Mouse (Mus musculus): ENCODE results near the gene Sephs2.
"Not testable (repeated sequence)": the region's sequence is repeated elsewhere in the genome, so short reads cannot be mapped to it uniquely, and the experiment has no call there.

Gene Sephs2

DNA sequence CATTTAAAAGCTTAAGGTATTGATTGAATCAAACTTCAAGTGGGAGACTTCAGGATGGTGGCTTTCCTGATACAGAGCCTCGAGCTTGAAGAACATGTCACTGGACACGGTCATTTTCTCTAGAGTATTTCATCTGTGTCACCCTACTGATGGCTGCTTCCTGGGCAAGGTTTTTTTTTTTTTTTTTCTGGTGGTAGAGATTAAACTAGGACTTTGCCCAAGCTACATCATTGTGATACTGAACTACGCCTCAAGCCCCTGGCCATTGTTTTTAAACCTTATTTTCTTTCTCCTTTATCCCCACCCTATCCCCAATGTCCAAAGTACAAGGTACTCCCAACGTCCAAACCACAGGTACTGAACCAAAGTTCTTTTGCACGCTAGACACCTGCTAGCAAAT lies 3.2 kb downstream of the Sephs2 start:
- no peak for DNase-seq (ENCODE audit: low spot score)

- DNase-seq (ENCODE audit: low spot score) = no peak
Observed at GRCm38 (mm10) chr7:127270256-127270655, 3.6 kb downstream of the Sephs2 start.

GRCm38 (mm10) chr7:127263526-127263925 lies 10.3 kb downstream of the Sephs2 start:
- no peak for DNase-seq (ENCODE audit: low spot score)

DNA sequence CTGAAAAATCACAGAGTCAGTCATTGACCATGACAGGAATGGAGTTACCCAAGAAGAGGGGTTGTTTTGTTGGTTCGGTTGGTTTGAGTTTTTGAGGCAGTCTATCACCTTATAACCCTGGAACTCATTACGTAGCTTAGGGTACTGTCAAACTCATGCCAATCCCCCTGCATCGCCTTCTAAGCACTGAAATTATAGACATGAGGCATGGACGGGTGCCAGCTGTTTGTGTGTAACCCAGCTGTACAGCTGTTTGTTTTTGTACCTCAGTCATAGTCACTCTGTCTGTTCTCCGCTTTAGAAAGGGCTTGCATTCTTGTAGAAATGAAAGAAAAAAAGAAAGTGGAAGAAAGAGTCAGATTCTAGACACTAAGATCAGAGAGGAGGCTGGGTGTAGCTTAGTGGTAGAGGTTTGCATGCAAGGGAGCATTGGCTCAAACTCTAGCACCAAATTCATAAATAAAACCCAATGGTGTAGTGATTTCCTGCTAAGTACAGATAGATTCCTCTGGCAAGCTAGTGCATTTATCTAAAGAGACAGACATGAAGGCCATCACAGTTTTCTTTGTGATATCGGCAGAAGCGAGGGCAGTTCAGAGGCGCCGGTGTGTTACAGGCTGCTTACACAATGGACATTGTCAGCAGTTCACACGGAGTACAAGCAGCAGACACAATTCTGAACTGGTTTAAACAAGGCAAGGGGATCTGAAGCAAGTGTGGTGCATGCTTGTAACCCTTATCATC lies 11.5 kb downstream of the Sephs2 start:
- DNase-seq (ENCODE audit: low spot score) = no peak

- peak; percentile 85 for DNase-seq (ENCODE audit: low spot score)
Observed at GRCm38 (mm10) chr7:127260309-127261111, 13.3 kb downstream of the Sephs2 start, which contains the start of gene Dctpp1. Gene Dctpp1, minus strand, starts transcription at chr7:127260709.

DNA sequence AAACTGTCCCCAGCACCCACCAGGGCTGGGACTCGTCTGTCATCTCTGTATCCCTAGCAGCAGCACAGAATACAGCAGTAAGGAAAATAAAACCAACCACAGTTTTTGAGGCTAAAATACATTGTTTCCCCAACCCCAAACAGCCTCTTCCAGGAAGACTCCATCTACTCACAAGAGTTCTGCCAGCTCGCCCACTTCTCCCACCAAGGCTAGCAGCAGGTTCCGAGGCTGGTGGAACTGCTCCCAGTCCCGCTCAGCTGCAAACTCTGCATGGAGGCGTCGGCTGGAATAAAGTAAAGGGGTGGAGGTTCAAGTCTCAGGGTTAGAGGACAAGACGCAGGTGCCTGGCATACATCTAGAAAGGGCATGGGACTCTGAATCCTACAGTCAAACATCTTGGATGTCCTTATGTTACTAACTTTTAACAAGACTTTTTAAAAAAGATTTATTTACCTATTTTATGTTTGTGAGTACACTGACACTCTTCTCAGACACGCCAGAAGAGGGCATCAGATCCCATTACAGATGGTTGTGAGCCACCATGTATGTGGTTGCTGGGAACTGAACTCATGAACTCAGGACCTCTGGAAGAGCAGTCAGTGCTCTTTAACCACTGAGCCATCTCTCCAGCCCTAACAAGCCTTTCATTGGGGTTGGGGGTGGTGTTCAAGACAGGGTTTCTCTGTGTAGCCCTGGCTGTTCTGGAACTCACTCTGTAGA lies 14.5 kb downstream of the Sephs2 start:
- DNase-seq (ENCODE audit: low spot score) = no peak

GRCm38 (mm10) chr7:127256518-127256917 lies 17.3 kb downstream of the Sephs2 start:
- DNase-seq (ENCODE audit: low spot score) = no peak

GRCm38 (mm10) chr7:127255965-127256364 lies 17.9 kb downstream of the Sephs2 start:
- no peak for DNase-seq (ENCODE audit: low spot score)

- no peak for DNase-seq (ENCODE audit: low spot score)
Observed at GRCm38 (mm10) chr7:127255008-127255407, 18.8 kb downstream of the Sephs2 start.

DNA sequence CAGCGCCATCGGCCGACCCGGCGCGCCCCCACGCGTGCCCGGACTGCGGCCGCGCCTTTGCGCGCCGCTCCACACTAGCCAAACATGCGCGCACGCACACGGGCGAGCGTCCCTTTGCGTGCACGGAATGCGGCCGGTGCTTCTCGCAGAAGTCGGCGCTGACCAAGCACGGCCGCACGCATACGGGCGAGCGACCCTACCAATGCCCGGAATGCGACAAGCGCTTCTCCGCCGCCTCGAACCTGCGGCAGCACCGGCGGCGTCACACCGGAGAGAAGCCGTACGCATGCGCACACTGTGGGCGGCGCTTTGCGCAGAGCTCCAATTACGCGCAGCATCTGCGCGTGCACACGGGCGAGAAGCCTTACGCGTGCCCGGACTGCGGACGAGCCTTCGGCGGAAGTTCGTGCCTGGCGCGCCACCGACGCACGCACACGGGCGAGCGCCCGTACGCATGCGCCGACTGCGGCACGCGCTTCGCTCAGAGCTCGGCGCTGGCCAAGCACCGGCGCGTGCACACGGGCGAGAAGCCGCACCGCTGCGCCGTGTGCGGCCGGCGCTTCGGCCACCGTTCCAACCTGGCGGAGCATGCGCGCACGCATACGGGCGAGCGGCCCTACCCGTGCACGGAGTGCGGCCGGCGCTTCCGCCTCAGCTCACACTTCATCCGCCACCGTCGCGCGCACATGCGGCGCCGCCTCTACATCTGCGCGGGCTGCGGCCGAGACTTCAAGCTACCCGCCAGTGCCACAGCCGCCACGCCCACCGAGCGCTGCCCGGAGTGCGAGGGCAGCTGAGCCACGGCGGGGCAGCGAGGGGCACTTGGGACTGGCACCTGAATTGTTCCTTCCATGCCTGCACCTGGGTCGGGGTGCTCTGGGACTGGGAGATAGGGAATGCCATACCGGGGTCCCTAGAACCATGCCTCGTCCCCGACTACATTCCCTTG lies 19.8 kb downstream of the Sephs2 start:
- peak; percentile 79 for DNase-seq (ENCODE audit: low spot score)

DNA sequence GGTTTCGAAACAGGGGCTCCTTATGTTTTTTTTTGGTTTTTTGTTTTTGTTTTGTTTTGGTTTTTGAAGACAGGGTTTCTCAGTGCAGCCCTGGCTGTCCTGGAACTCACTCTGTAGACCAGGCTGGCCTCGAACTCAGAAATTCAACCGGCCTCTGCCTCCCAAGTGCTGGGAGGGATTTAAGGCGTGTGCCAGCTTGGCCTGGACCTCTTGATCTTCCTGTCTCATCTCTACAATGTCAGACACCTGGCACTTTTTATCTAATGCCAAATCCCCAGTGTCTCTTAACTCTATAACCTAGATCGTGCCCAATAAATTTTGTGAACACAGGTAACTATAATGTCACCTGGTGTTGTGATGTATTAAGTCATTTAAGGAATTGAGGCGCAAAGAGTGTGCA lies 20.5 kb downstream of the Sephs2 start:
- DNase-seq (ENCODE audit: low spot score) = no peak

- DNase-seq (ENCODE audit: low spot score) = no peak
Observed at GRCm38 (mm10) chr7:127252414-127252813, 21.4 kb downstream of the Sephs2 start.

- DNase-seq (ENCODE audit: low spot score) = not testable (repeated sequence)
Observed at GRCm38 (mm10) chr7:127250511-127250910, 23.3 kb downstream of the Sephs2 start.

GRCm38 (mm10) chr7:127244658-127245510 lies 29.0 kb downstream of the Sephs2 start:
- DNase-seq (ENCODE audit: low spot score) = no peak

DNA sequence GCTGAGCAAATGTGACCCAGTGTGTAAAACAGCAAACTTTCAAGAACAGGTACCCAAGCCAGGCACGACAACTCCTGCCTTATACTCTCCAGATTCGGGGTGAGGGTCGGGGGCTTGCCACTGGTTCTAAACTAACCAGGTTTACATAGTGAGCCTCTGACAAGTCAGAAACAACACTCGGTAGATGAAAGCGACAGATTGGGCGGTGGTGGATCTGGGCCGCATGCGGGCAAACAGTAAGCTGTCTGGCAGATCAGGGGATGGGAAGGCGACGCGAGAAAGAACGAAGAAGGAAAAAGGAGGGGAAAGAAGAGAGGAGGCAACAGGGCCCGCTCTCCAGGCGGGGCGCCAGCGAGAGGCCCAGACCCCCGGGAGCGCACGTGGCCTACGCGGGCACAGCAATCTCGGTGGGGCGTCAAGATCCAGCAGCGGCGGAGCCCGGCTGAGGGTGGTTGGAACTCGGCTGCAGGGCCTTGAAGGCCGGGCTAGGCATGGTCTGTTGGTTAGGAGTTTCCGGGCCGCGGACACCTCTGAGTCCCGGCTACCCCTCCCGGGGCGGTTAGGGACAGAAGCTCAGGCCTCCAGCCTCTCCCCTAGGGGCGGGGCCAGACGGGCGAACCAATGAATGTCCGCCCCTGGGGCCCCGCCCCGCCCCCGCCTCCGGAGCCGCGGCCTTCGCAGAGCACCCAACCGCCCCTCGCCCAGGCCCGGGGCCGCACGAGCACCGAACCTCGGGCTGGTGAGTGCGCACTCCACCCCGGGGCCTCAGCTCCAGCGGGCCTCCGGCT lies 29.8 kb downstream of the Sephs2 start, which contains the start of gene Zfp771:
TSS of gene Zfp771 (plus strand) at position 405 of the 788 bp plus-strand sequence.
- DNase-seq (ENCODE audit: low spot score) = peak; percentile 76

DNA sequence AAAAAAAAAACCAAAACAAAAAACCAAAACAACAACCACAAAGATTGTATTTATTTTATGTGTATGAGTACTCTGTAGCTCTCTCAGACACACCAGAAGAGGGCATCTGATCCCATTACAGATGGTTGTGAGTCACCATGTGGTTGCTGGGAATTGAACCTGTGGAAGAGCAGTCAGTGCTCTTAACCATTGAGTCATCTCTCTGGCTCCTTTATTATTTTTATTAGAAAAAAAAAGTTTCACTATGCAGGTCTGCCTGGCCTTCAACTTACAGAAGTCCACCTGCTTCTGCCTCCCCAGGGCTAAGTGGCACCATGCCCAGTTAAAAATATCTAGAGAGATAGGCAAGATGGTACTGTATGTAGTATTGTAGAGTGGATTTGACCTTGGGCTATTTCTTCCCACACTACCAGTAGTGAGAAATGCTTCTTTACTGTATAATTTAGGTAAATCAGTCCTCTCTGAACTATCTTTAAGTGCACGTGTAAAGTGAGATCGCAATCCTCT lies 30.4 kb downstream of the Sephs2 start:
- no peak for DNase-seq (ENCODE audit: low spot score)

GRCm38 (mm10) chr7:127234777-127235176 lies 39.1 kb downstream of the Sephs2 start:
- DNase-seq (ENCODE audit: low spot score) = no peak

GRCm38 (mm10) chr7:127233765-127234164 lies 40.1 kb downstream of the Sephs2 start:
- no peak for DNase-seq (ENCODE audit: low spot score)

GRCm38 (mm10) chr7:127233368-127233749 lies 40.5 kb downstream of the Sephs2 start:
- DNase-seq (ENCODE audit: low spot score) = no peak

Measured in urinary bladder, postnatal 10 days (tissue).